Mouse (Mus musculus) spleen, adult 2 months (tissue): ENCODE measurements at regions not wholly inside any gene's neighbourhood (a gene's known extent, or its start where the extent isn't known, plus 50 kb on each side); places are given as distances from the start of the nearest gene placed in this dataset.

Experiments
- CTCF ChIP-seq: fragments of 200-500 bp; IDR thresholded peaks from 2 replicates; pipeline ENCODE4 v1.5.1; 2011; ENCODE audit warnings: mild to moderate bottlenecking, inconsistent platforms; ENCODE audit not compliant: insufficient read depth, insufficient read length, insufficient replicate concordance; ENCODE audit errors: extremely low read depth
- POLR2A ChIP-seq: fragments of 200-500 bp; IDR thresholded peaks from 2 replicates; pipeline ENCODE4 v1.6.1; 2011; ENCODE audit warnings: low read depth, low read length, inconsistent platforms

- TF ChIP-seq CTCF (no peak), POLR2A (no peak)
Observed at GRCm38 (mm10) chr8:126800976-126801375, 144.7 kb downstream of the Tomm20 start.
